Mouse (Mus musculus): ENCODE results near the gene Lyg1.
"Not testable (repeated sequence)": the region's sequence is repeated elsewhere in the genome, so short reads cannot be mapped to it uniquely, and the experiment has no call there.

Lyg1 gene

GRCm38 (mm10) chr1:37957659-37958058 lies at the start of gene Lyg1:
Gene Lyg1 (minus strand): TSS chr1:37957759.
- DNase-seq (ENCODE audit: low spot score) = no peak

- no peak for DNase-seq (ENCODE audit: low spot score)
Observed at GRCm38 (mm10) chr1:38006741-38007140, 49.2 kb upstream of the Lyg1 start.

GRCm38 (mm10) chr1:38003046-38003445 lies 45.5 kb upstream of the Lyg1 start:
- DNase-seq (ENCODE audit: low spot score) = no peak

DNA sequence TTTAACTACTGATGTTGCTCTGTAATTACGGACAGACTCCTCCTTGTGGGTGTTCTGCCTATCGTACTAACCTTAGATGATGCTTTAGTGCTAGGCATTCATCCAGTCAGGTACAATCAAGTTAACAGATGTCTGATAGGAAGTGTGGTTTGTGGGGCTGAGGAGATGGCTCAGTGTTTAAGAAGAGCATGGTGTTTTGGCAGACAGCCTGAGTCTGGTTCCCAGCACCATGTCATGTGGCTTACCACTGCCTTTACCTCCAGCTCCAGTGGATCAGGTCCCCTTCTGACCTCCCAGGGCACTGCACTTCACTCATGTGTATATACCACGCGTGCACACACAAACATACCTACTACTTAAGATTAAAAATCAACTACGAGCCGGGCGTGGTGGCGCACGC lies 44.4 kb upstream of the Lyg1 start:
- DNase-seq (ENCODE audit: low spot score) = no peak

DNA sequence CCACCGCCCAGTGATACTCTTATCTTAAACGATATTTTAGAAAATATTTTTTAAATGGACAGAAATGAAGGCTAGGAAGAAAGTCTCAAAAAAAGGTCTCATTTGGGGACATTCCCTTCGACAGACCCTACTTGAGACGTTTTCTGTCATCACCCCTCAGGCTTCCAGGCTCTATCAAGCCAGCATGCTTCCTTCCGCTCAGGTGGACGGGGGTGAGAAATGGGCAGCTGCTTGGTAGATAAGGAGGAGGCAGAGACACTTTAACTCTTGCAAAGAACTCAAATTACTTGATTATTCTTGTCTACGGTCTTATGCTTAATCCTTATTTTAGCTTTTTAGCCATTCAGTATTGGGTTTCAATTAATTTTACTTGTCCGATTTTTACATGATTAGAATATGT lies 43.3 kb upstream of the Lyg1 start:
- DNase-seq (ENCODE audit: low spot score) = no peak

- no peak for DNase-seq (ENCODE audit: low spot score)
Observed at GRCm38 (mm10) chr1:37999552-37999951, 42.0 kb upstream of the Lyg1 start.

DNA sequence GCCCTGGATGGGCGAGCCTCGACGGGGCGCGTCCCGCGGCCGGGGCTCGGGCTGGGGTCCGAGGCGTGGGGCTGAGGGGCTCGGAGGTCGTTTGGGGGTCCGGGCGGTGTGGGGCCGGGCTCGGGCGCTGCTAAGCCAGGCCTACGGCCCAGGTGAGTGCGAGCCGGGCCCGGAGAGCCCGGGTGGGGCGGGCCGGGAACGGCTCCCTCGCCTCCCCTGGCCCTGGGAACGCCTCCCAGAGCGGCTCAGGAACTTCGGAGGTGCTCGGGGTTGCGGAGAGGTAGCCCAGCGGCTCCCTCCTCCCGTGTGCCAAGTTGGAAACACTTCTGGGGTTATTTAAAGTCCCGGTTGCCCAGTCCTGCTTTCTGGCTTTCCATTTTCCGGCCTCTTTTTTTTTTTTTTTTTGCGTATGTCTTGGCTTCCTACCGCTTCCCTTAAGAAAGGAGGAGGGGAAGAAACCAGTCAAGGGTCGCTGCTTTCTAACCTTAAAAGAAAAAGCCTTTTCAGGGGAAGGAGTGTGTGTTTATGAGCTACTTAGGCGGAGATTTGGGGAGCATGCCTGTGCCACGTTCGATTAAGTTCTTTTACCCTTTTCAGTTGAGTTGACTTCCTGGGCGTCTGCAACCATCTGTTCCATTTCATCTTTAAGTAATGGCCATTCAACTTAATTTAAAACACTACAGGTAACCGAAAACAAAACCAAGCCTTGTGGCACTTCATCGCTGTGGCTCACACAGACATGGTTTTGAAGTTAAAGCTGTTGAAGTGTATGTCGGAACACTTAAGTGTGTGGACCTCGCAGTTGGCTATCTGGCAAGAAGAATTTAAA lies 41.0 kb upstream of the Lyg1 start:
- DNase-seq (ENCODE audit: low spot score) = peak; percentile 14

GRCm38 (mm10) chr1:37997867-37998266 lies 40.3 kb upstream of the Lyg1 start, which contains the start of the genes Txndc9 and Eif5b:
Gene Txndc9 (minus strand): TSS chr1:37997893.
Gene Eif5b (plus strand): TSS chr1:37998010.
- DNase-seq (ENCODE audit: low spot score) = peak; percentile 94

DNA sequence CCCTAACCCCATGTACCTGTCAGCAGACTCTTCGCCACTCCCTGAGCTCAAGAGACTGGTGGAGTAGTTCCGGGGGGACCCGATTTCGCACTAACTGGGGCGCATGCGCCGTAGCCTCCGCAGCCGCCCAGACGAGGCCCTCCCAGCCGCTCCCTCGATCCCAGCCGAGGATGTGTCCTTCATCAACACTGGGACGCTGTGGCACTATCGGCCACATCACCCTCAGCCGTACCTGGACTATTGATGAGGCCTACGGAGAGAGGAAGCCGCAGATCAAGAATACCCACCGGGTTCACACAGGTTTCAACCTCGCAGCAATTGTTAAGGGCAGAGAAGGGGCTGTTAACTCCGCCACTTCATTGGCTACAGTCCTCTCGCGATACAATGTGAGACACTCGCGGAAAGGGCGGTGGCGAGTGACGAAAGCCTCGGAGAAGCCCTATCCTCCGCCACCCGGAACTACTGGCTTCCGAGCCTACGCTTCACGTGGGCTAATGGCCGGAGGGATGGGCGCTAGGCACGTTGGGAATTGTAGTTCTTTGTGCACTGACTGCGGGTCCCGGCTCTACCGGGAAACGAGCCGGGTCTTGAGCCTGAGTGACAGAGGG lies 39.4 kb upstream of the Lyg1 start:
- DNase-seq (ENCODE audit: low spot score) = peak; percentile 98

- no peak for DNase-seq (ENCODE audit: low spot score)
Observed at GRCm38 (mm10) chr1:37996226-37996625, 38.7 kb upstream of the Lyg1 start.

- DNase-seq (ENCODE audit: low spot score) = no peak
Observed at GRCm38 (mm10) chr1:37987856-37988255, 30.3 kb upstream of the Lyg1 start.

GRCm38 (mm10) chr1:37985764-37986323 lies 28.3 kb upstream of the Lyg1 start:
- peak; percentile 51 for DNase-seq (ENCODE audit: low spot score)

GRCm38 (mm10) chr1:37984326-37984725 lies 26.8 kb upstream of the Lyg1 start:
- DNase-seq (ENCODE audit: low spot score) = no peak

GRCm38 (mm10) chr1:37977303-37977702 lies 19.7 kb upstream of the Lyg1 start:
- DNase-seq (ENCODE audit: low spot score) = no peak

GRCm38 (mm10) chr1:37976666-37977065 lies 19.1 kb upstream of the Lyg1 start:
- DNase-seq (ENCODE audit: low spot score) = not testable (repeated sequence)

- DNase-seq (ENCODE audit: low spot score) = no peak
Observed at GRCm38 (mm10) chr1:37971520-37971919, 14.0 kb upstream of the Lyg1 start.

DNA sequence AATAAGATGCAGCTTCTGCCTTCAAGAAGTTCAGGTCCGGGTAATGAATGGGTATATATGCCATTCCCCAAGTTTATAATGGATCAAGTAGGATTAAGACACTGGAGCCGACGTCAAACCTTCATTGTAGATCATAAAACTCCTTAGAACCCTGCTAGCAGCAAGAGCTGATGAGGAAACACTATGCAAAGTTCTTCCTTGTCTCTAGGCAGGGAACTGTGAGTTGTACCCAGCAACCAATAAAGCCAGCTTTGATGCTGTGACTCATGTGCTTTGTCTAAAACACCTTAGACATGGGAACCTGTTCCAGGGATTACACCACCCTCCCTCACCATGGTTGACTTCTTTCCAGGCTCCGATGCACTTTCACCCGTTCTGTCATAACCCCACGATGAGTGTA lies 11.2 kb upstream of the Lyg1 start:
- no peak for DNase-seq (ENCODE audit: low spot score)

DNA sequence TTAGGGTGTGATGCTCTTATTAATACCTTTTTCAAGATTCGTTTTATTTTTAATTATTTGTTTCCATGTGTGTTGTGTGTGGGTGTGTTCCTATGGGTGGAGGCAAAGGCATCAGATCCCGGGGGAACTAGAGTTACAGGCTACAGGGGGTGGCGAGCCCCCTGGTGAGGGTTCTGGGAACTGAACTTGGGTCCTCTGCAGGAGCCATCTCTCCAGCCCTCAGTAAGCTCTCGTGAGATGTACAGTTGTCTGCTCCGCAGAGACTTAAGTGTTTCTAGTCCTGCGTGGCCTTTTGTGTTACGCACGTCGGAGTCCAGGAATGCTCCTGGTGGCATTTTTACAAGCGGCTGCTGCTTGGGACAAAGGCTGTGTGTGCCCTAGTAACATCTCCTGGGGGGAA lies 8.0 kb upstream of the Lyg1 start:
- no peak for DNase-seq (ENCODE audit: low spot score)

DNA sequence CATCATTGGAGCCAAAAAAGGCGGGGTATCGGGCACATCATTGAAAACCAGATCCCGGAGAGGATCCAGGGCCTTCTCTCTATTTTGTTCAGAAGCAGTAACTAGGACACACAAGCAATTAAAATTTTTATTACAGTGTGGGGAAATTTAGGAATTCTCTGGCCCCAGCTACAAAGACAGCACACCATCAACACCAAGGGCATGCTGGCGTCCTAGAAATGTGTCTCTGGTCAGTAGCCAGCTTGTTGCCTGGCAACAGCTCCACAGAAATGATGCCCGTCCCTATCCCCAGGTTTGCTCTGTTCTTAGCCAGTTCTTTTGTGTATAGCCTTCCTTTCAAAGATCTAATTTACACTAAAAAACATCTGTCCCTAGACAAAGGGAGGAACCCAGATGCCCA lies 1.9 kb upstream of the Lyg1 start:
- no peak for DNase-seq (ENCODE audit: low spot score)

GRCm38 (mm10) chr1:37958516-37958915 lies 957 bp upstream of the Lyg1 start:
- DNase-seq (ENCODE audit: low spot score) = no peak

GRCm38 (mm10) chr1:37956690-37957431 lies 698 bp downstream of the Lyg1 start:
- no peak for DNase-seq (ENCODE audit: low spot score)

GRCm38 (mm10) chr1:37955251-37955650 lies 2.3 kb downstream of the Lyg1 start:
- DNase-seq (ENCODE audit: low spot score) = no peak

GRCm38 (mm10) chr1:37954786-37955185 lies 2.8 kb downstream of the Lyg1 start:
- no peak for DNase-seq (ENCODE audit: low spot score)

Data from urinary bladder, postnatal 14 days (tissue).